Mouse (Mus musculus): ENCODE measurements around the gene Tubb2b. TPM values are rescaled to one million over a fixed set of nuclear protein-coding genes. Genes with fewer than 3 reads are reported as not detected.

Tubb2b gene
- polyA plus RNA-seq, 1 experiment from 2014 or later = 18.9 TPM

DNA sequence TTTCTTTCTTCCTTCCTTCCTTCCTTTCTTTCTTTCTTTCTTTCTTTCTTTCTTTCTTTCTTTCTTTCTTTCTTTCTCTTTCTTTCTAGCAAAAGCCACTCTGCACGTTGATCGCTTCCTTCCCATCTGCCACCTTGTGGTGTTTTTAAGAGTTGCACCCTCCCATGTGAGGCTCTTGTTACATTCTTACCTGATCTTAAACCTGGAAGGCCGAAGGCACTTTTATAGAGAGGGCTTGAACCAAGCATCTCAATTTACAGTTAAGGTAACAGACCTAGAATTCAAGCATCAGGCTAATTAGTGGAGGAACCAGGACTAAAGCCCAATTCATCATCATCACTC is 24.6 kb upstream of the Tubb2b start:
- Histone ChIP-seq H3K9ac (ENCODE audit: low read length) (peak overlapping the region; percentile 35), H3K27me3 (ENCODE audit: control insufficient read depth, insufficient read depth, low read depth, low read length) (no peaks in the 10 kb centered on the region), H3K4me2 (ENCODE audit: low read depth, low read length) (peak overlapping the region; percentile 39), H3K27ac (ENCODE audit: low read length) (no peak overlapping the region), H3K4me3 (ENCODE audit: low read length) (peak overlapping the region; percentile 35), H3K36me3 (ENCODE audit: control insufficient read depth, insufficient read depth, low read length) (no peaks in the 10 kb centered on the region), H3K9me3 (ENCODE audit: control insufficient read depth, low read length) (no peaks in the 10 kb centered on the region), H3K4me1 (replicated peaks; ENCODE audit: control insufficient read depth, insufficient read depth, low read length) (peaks cover 12% of the 10 kb centered on the region)
- peak; percentile 39; the same call in 1 of the 2 replicates for ATAC-seq (ENCODE audit: low read depth)
- 19% methylated on average over 3 of the region's 3 CpGs for WGBS

GRCm38 (mm10) chr13:34154217-34154930 is 24.1 kb upstream of the Tubb2b start:
- H3K36me3 ChIP-seq (ENCODE audit: control insufficient read depth, insufficient read depth, low read length) = no peaks in the 10 kb centered on the region
- H3K4me3 ChIP-seq (ENCODE audit: low read length) = peak overlapping the region; percentile 35
- no peaks in the 10 kb centered on the region for H3K27me3 ChIP-seq (ENCODE audit: control insufficient read depth, insufficient read depth, low read depth, low read length)
- peak overlapping the region; percentile 35 for H3K9ac ChIP-seq (ENCODE audit: low read length)
- 41% methylated on average over 13 of the region's 13 CpGs for WGBS
- peaks cover 13% of the 10 kb centered on the region for H3K4me1 ChIP-seq (replicated peaks; ENCODE audit: control insufficient read depth, insufficient read depth, low read length)
- peak overlapping the region; percentile 39 for H3K4me2 ChIP-seq (ENCODE audit: low read depth, low read length)
- H3K9me3 ChIP-seq (ENCODE audit: control insufficient read depth, low read length) = no peaks in the 10 kb centered on the region
- peak; percentile 56; the same call in 1 of the 2 replicates for ATAC-seq (ENCODE audit: low read depth)
- H3K27ac ChIP-seq (ENCODE audit: low read length) = 0 out of 2 replicates have a peak overlapping the region, but pooled peaks have one; percentile 1

DNA sequence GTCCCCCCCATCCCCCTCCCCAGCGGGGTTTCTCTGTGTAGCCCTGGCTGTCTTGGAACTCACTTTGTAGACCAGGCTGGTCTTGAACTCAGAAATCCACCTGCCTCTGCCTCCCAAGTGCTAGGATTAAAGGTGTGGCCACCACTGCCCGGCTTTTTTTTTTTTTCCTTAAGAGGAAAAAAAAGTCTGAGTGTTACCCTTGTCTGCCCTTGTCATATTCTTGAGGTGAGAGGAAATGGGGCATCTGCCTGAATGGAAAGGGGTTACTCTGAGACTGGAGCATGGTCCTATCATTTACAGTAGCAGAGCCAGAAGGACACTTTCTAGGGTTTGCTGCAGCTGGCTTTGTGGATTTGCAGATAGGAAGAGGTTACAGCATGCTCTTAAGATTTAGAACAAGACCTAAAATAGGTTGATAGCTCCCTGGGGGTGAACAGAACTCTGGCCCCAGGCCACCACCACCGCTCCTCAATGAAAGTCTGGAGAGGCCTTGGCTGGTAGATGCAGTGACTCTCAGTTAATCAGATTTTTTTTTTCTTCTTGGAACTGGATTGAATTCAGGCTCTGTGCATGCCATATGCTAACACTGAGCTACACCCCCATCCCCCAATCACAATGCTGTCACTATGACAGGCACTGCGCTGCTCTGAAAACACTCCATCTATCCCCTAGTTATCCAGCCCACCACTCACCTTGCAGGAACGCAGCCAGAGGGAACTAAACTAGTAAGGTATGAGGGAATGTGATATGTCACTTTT is 23.2 kb upstream of the Tubb2b start:
- no peaks in the 10 kb centered on the region for H3K36me3 ChIP-seq (ENCODE audit: control insufficient read depth, insufficient read depth, low read length)
- no peaks in the 10 kb centered on the region for H3K9me3 ChIP-seq (ENCODE audit: control insufficient read depth, low read length)
- H3K4me1 ChIP-seq (replicated peaks; ENCODE audit: control insufficient read depth, insufficient read depth, low read length) = peaks cover 18% of the 10 kb centered on the region
- WGBS = 62% methylated on average over 4 of the region's 5 CpGs
- no peak overlapping the region for H3K4me2 ChIP-seq (ENCODE audit: low read depth, low read length)
- no peak overlapping the region for H3K9ac ChIP-seq (ENCODE audit: low read length)
- H3K4me3 ChIP-seq (ENCODE audit: low read length) = no peak overlapping the region
- no peaks in the 10 kb centered on the region for H3K27me3 ChIP-seq (ENCODE audit: control insufficient read depth, insufficient read depth, low read depth, low read length)
- no peak overlapping the region for H3K27ac ChIP-seq (ENCODE audit: low read length)
- no peak for ATAC-seq (ENCODE audit: low read depth)

DNA sequence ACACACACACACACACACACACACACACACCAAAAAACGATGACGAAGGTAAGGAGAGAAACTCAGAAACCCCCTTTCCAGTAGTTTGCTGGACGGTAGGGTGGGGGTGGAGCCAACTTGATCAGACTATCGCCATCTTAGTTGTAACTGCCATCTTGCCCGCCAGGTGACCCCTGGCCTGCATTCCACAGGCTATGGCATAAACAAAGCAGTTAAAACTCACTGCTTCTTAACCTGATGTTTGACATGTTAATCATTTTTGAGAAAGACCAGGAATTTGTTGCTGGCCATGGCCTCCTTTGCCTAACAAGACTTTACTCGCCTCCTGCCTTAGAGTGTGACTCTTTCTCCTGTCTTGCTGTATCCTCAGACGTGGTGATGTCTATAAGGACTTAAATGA is 22.4 kb upstream of the Tubb2b start:
- Histone ChIP-seq H3K4me2 (ENCODE audit: low read depth, low read length) (no peak overlapping the region), H3K9ac (ENCODE audit: low read length) (no peak overlapping the region), H3K27me3 (ENCODE audit: control insufficient read depth, insufficient read depth, low read depth, low read length) (no peaks in the 10 kb centered on the region), H3K4me1 (replicated peaks; ENCODE audit: control insufficient read depth, insufficient read depth, low read length) (peaks cover 22% of the 10 kb centered on the region), H3K36me3 (ENCODE audit: control insufficient read depth, insufficient read depth, low read length) (no peaks in the 10 kb centered on the region), H3K27ac (ENCODE audit: low read length) (no peak overlapping the region), H3K9me3 (ENCODE audit: control insufficient read depth, low read length) (no peaks in the 10 kb centered on the region), H3K4me3 (ENCODE audit: low read length) (no peak overlapping the region)
- WGBS = 62% methylated on average over 7 of the region's 7 CpGs
- ATAC-seq (ENCODE audit: low read depth) = no peak

DNA sequence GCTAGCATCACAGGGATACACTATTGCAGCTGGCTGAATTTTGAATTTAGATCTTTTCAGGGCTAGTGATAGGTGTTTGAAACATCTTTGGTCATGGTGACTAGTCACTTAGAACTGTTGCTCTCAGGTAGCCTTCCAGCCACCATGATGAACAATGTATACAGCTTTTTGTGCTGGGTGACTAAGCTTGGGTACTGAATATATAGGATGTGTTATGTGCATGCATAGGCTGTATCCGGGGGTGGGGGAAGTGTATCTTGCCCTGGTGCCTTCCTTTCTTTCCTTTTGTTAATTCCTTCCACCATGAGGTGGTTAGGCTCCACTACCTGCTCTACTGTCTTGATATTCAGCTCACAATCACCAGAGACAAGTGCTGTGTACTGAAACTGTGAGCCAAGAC is 21.2 kb upstream of the Tubb2b start:
- Histone ChIP-seq H3K4me3 (ENCODE audit: low read length) (no peak overlapping the region), H3K4me1 (replicated peaks; ENCODE audit: control insufficient read depth, insufficient read depth, low read length) (peaks cover 22% of the 10 kb centered on the region), H3K27ac (ENCODE audit: low read length) (no peak overlapping the region), H3K27me3 (ENCODE audit: control insufficient read depth, insufficient read depth, low read depth, low read length) (no peaks in the 10 kb centered on the region), H3K4me2 (ENCODE audit: low read depth, low read length) (no peak overlapping the region), H3K9me3 (ENCODE audit: control insufficient read depth, low read length) (no peaks in the 10 kb centered on the region), H3K9ac (ENCODE audit: low read length) (no peak overlapping the region), H3K36me3 (ENCODE audit: control insufficient read depth, insufficient read depth, low read length) (no peaks in the 10 kb centered on the region)
- ATAC-seq (ENCODE audit: low read depth) = no peak
- 73% methylated on average over 1 of the region's 1 CpGs for WGBS

DNA sequence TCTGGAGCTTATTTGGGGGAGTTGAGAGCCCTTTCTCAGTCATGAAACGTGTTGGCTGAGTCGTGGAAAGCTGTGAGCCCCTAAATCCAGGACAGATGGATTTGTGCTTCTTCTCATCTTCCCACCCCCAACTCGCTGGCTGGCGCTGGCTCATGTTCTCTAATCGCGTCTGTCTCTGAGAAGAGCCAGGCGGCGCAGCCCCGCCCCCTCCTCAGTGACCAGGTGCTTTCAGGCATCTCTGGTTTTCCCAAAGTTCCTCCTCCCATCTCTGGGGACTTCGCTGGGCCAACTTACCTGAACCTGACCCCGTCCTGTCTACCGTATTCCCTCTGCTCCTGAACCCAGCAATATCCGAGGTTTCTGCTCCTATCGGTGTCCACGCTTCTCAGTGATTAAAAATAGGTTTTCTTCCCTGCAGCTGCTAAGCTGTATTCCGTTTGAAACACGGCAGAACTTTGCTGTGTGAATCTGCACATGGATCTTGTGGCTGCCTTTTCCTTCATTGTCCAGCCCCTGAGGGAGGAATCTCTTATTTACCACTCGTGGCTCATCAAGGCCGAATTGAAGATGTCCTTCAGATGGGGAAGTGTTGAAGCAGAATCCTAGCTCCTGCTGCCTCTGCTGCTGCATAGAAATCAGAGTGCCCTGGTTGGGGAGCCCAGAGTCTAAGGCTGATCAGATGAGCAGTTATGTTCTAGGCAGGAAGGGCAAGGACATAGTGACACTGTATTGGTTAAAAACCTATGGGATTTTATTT is 20.2 kb upstream of the Tubb2b start:
- Histone ChIP-seq H3K9ac (ENCODE audit: low read length) (peak overlapping the region; percentile 10; the same call in 1 of the 2 replicates), H3K4me1 (replicated peaks; ENCODE audit: control insufficient read depth, insufficient read depth, low read length) (peaks cover 22% of the 10 kb centered on the region), H3K27me3 (ENCODE audit: control insufficient read depth, insufficient read depth, low read depth, low read length) (no peaks in the 10 kb centered on the region), H3K4me2 (ENCODE audit: low read depth, low read length) (peak overlapping the region; percentile 35), H3K9me3 (ENCODE audit: control insufficient read depth, low read length) (no peaks in the 10 kb centered on the region), H3K36me3 (ENCODE audit: control insufficient read depth, insufficient read depth, low read length) (no peaks in the 10 kb centered on the region), H3K27ac (ENCODE audit: low read length) (no peak overlapping the region), H3K4me3 (ENCODE audit: low read length) (0 out of 2 replicates have a peak overlapping the region, but pooled peaks have one; percentile 1)
- no peak for ATAC-seq (ENCODE audit: low read depth)
- 11% methylated on average over 19 of the region's 19 CpGs for WGBS

GRCm38 (mm10) chr13:34149463-34150176 is 19.4 kb upstream of the Tubb2b start:
- Histone ChIP-seq H3K36me3 (ENCODE audit: control insufficient read depth, insufficient read depth, low read length) (no peaks in the 10 kb centered on the region), H3K9ac (ENCODE audit: low read length) (peak overlapping the region; percentile 60), H3K4me1 (replicated peaks; ENCODE audit: control insufficient read depth, insufficient read depth, low read length) (peaks cover 22% of the 10 kb centered on the region), H3K4me2 (ENCODE audit: low read depth, low read length) (peak overlapping the region; percentile 69), H3K4me3 (ENCODE audit: low read length) (peak overlapping the region; percentile 47), H3K27me3 (ENCODE audit: control insufficient read depth, insufficient read depth, low read depth, low read length) (no peaks in the 10 kb centered on the region), H3K27ac (ENCODE audit: low read length) (no peak overlapping the region), H3K9me3 (ENCODE audit: control insufficient read depth, low read length) (no peaks in the 10 kb centered on the region)
- WGBS = 48% methylated on average over 5 of the region's 5 CpGs
- no peak for ATAC-seq (ENCODE audit: low read depth)

- no peak overlapping the region for H3K27ac ChIP-seq (ENCODE audit: low read length)
Observed at GRCm38 (mm10) chr13:34148767-34149392, 18.6 kb upstream of the Tubb2b start.

More at GRCm38 (mm10) chr13:34148767-34149392, 18.6 kb upstream of the Tubb2b start:
- H3K4me3 ChIP-seq (ENCODE audit: low read length) = peak overlapping the region; percentile 47
- peak; percentile 59 for ATAC-seq (ENCODE audit: low read depth)
- H3K9ac ChIP-seq (ENCODE audit: low read length) = peak overlapping the region; percentile 60
- H3K4me2 ChIP-seq (ENCODE audit: low read depth, low read length) = peak overlapping the region; percentile 69
- 3% methylated on average over 23 of the region's 23 CpGs for WGBS
- no peaks in the 10 kb centered on the region for H3K27me3 ChIP-seq (ENCODE audit: control insufficient read depth, insufficient read depth, low read depth, low read length)
- H3K36me3 ChIP-seq (ENCODE audit: control insufficient read depth, insufficient read depth, low read length) = no peaks in the 10 kb centered on the region
- H3K4me1 ChIP-seq (replicated peaks; ENCODE audit: control insufficient read depth, insufficient read depth, low read length) = peaks cover 18% of the 10 kb centered on the region
- H3K9me3 ChIP-seq (ENCODE audit: control insufficient read depth, low read length) = no peaks in the 10 kb centered on the region
